Mouse (Mus musculus) fat pad, adult 2 months (tissue): ENCODE data around the gene Zap70.

Source experiments
- DNase-seq: peaks from one replicate; pipeline ENCODE4 v3.0.0-alpha.2; 2011; ENCODE audit warnings: low read depth, low spot score; ENCODE audit errors: extremely low read depth

The Zap70 gene

GRCm38 (mm10) chr1:36824356-36824755, 62.8 kb downstream of the Zap70 start:
- no peak for DNase-seq

DNA sequence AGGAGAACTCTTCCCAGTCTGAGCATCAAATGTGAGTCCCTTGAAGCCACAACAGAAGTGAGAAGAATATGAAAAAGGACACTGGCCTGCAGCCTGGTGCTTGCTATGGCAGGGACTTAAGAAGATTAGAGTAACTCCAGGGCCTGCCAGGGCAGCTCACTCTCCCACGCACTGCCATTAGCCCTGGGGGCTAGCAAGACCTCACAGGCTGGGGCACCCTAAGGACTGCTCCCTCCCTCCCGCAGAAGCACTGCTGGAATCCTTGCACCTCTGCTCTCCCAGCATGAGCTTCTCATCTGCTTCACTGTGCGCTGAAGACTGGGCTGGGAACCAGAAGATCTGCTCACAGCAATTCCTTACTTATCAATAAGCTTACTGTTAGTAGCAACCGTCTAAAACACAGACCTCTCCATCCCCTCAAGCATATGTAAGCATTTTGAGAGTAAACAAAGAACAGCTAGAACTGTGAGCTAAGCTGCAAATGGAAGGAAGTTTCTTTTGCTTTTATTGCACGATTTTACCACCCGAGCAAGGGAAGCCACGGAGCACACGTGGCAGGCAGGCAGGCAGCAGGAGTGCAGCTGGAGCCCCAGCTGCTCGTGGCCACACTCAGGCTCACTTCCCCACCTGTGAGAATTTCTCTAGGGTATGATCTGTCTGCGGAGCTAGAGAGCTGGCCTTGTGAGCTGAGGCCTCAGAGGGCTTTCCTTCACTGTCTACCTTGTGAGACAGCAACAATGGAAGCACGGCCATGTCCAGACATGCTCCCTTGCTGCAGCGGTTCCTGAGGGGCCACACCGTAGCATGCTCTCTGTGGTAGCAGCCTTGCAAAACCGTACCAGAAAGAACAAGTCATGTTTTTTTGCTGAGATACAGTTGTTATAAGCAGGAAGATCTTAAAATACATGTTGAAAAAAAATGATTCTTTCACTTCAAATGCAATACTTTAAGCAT, 69.6 kb downstream of the Zap70 start:
- DNase-seq: peak; percentile 75
